Mouse (Mus musculus): ENCODE results near the gene Srsf6. TPM values are rescaled to one million over a fixed set of nuclear protein-coding genes. Genes with fewer than 3 reads are reported as not detected.

The Srsf6 gene
- total RNA-seq, 4 experiments from 2014 or later, result 76.9 to 90.1 (median 84.4) TPM

DNA sequence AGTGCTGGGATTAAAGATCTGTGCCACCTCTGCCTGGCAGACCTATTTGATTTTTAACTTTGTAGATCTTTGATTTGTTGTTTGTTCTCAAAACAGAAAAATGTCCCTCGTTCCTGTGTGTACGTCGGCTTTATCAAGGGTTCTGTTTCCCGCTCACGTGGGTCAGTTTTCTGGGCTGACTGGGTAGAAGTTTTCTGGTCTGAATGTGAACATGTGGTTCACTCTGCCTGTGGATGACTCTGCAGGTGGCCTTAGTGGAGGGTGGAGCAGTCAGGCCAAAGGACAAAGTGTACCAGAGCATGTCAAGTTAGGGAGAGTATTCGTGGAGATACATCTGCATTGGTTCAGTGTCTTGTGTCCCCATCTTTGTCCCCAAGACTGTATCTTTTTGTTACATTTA lies 53.1 kb downstream of the Srsf6 start:
- no peak for DNase-seq (ENCODE audit: low spot score in 2 of 2)

DNA sequence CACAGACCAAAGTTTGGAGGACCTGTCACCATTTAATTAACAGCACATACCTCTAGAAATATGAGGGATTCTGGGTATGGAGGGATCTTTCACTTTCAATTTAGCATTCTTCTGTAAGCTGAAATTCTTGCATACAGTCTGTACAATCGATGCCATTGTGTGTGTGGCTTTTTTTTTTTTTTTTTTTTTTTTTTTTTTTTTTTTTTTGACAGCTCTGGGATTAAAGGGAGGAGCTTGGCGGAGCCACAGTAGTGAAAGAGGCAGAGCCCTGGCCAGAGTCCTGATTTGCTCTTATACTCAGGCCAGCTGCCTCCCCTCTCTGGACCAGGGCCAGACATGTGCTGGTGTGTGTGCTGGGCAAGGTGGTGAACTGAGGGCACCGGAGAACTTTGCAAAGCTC lies 54.6 kb downstream of the Srsf6 start:
- DNase-seq (ENCODE audit: low spot score in 2 of 2), result no peak

Other genes with a start within 250 kb of the Srsf6 start
- 10 to 100 TPM; 15.2 to 18.6 (median 17.7) TPM for gene L3mbtl1, start 11.9 kb downstream of the Srsf6 start, total RNA-seq (2022)
- gene Sgk2, start 55.8 kb downstream of the Srsf6 start, total RNA-seq (2022), result 1 to 10 TPM; 1.3 to 1.9 (median 1.9) TPM
- gene Ift52, start 85.8 kb downstream of the Srsf6 start, total RNA-seq (2022), result 10 to 100 TPM; 43.3 to 45.9 (median 44.7) TPM
- 1 to 10 TPM in 3 of 4 experiments, under 1 TPM in 1; 0.64 to 2.1 (median 1.4) TPM for gene Mybl2, start 123.2 kb downstream of the Srsf6 start, total RNA-seq (2022)
- not detected for gene Gtsf1l, start 156.3 kb downstream of the Srsf6 start, total RNA-seq (2022)

All from left cerebral cortex, adult 8-10 months (tissue).